Mouse (Mus musculus): ENCODE results near the gene Cfap65. TPM values are rescaled to one million over a fixed set of nuclear protein-coding genes. Genes with fewer than 3 reads are reported as not detected.

Gene Cfap65
- total RNA-seq (2014; rRNA removed; ENCODE audit: low replicate concordance) (0.04 TPM in 1 of 2 replicates, not detected in the other), polyA plus RNA-seq (2015; fragmentation: Nextera tagmentation; extraction: Ambion mirVana) (0.05 TPM in 1 of 2 replicates, not detected in the other)

DNA sequence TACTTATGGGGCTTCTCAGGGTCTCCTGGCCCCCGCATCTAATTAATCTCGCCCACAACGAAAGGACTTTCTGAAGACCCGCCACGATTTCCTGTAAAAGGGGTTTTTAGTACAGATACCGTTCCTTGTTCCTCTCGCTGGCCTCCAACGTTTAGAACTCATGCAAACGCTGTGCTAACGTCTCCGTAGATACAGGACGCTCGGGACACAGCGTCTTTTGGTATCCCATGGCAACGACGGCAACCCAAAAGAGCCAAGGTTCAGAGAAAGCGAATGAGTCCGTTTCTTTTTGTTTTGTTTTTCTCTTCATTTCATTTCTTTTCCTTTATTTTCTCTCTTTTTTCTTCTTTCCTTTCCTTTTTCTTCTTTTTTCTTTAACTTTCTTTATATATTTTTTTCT is at the start of gene Cfap65:
Gene Cfap65, minus strand, starts transcription at position 198 of the 400 bp plus-strand sequence.
- H3K4me3 ChIP-seq (ENCODE audit: low read depth, low read length): no peak within 1 kb of the TSS
- WGBS: 4% methylated on average over 18 of the region's 18 CpGs

DNA sequence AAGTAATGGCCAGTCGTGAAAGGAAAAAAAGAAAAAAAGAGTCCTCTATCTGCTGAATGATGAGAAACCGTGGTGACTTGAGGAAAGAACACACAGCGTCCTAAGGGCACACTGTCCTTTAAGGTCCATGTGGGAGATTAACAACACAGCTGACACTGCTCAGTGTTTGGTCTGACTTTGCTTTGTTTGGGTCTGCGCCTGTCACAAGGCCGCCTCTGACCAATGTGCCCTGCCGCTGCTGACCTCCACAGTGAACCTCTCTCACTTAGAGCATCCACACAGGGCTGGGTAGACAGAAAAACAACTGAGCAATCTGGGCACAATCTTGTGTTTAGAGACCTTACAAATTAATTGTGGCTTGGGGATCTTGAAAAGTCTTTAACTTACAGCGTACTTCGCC is 41.6 kb upstream of the Cfap65 start:
- ATAC-seq (ENCODE audit: insufficient read depth, low read depth) (no peak), DNase-seq (ENCODE audit: low spot score) (no peak)
- Histone ChIP-seq H3K4me3 (ENCODE audit: low read depth, low read length) (no peak overlapping the region), H3K36me3 (replicated peaks; ENCODE audit: control insufficient read depth, insufficient read depth, low read length) (no peaks in the 10 kb centered on the region), H3K9me3 (replicated peaks; ENCODE audit: control insufficient read depth, low read length) (no peaks in the 10 kb centered on the region), H3K27ac (ENCODE audit: low read depth) (no peak overlapping the region), H3K27me3 (ENCODE audit: control insufficient read depth, insufficient read depth, low read length) (no peaks in the 10 kb centered on the region), H3K4me1 (ENCODE audit: control insufficient read depth, insufficient read depth) (no peaks in the 10 kb centered on the region), H3K4me2 (ENCODE audit: low read depth, low read length) (no peak overlapping the region), H3K9ac (replicated peaks; ENCODE audit: low read depth, low read length) (no peak overlapping the region)
- 78% methylated on average over 8 of the region's 8 CpGs for WGBS
- TF ChIP-seq CTCF (IDR thresholded peaks at IDR 0.05; ENCODE audit: low read depth) (no peak), EP300 (IDR thresholded peaks at IDR 0.05; ENCODE audit: low read depth) (no peak)

More for the DNA sequence above, at the start of gene Cfap65:
- H3K4me2 ChIP-seq (ENCODE audit: low read depth, low read length): no peak within 1 kb of the TSS
- no peak for ATAC-seq (ENCODE audit: insufficient read depth, low read depth)
- no peak within 1 kb of the TSS for H3K9ac ChIP-seq (replicated peaks; ENCODE audit: low read depth, low read length)
- H3K9me3 ChIP-seq (replicated peaks; ENCODE audit: control insufficient read depth, low read length): no peaks in the 10 kb centered on the region
- TF ChIP-seq EP300 (IDR thresholded peaks at IDR 0.05; ENCODE audit: low read depth) (no peak), CTCF (IDR thresholded peaks at IDR 0.05; ENCODE audit: low read depth) (no peak)
- H3K4me1 ChIP-seq (ENCODE audit: control insufficient read depth, insufficient read depth): no peaks in the 10 kb centered on the region
- H3K27me3 ChIP-seq (ENCODE audit: control insufficient read depth, insufficient read depth, low read length): peaks cover 38% of the 10 kb centered on the region
- no peak within 1 kb of the TSS for H3K27ac ChIP-seq (ENCODE audit: low read depth)
- no peak for DNase-seq (ENCODE audit: low spot score)
- H3K36me3 ChIP-seq (replicated peaks; ENCODE audit: control insufficient read depth, insufficient read depth, low read length): no peaks in the 10 kb centered on the region

GRCm38 (mm10) chr1:74975936-74976335 is 40.5 kb upstream of the Cfap65 start:
- DNase-seq (ENCODE audit: low spot score): no peak
- Histone ChIP-seq H3K9me3 (replicated peaks; ENCODE audit: control insufficient read depth, low read length) (no peaks in the 10 kb centered on the region), H3K9ac (replicated peaks; ENCODE audit: low read depth, low read length) (no peak overlapping the region), H3K27me3 (ENCODE audit: control insufficient read depth, insufficient read depth, low read length) (no peaks in the 10 kb centered on the region), H3K27ac (ENCODE audit: low read depth) (no peak overlapping the region), H3K4me2 (ENCODE audit: low read depth, low read length) (no peak overlapping the region), H3K4me1 (ENCODE audit: control insufficient read depth, insufficient read depth) (no peaks in the 10 kb centered on the region), H3K36me3 (replicated peaks; ENCODE audit: control insufficient read depth, insufficient read depth, low read length) (no peaks in the 10 kb centered on the region), H3K4me3 (ENCODE audit: low read depth, low read length) (no peak overlapping the region)
- WGBS: 88% methylated on average over 1 of the region's 1 CpGs
- ATAC-seq (ENCODE audit: insufficient read depth, low read depth): no peak
- TF ChIP-seq CTCF (IDR thresholded peaks at IDR 0.05; ENCODE audit: low read depth): no peak
- no peak for TF ChIP-seq EP300 (IDR thresholded peaks at IDR 0.05; ENCODE audit: low read depth)

- ATAC-seq (ENCODE audit: insufficient read depth, low read depth) (no peak), DNase-seq (ENCODE audit: low spot score) (no peak)
- H3K27me3 ChIP-seq (ENCODE audit: control insufficient read depth, insufficient read depth, low read length): no peaks in the 10 kb centered on the region
- H3K9ac ChIP-seq (replicated peaks; ENCODE audit: low read depth, low read length): no peak overlapping the region
- no peak overlapping the region for H3K27ac ChIP-seq (ENCODE audit: low read depth)
- H3K4me1 ChIP-seq (ENCODE audit: control insufficient read depth, insufficient read depth): no peaks in the 10 kb centered on the region
- no peaks in the 10 kb centered on the region for H3K36me3 ChIP-seq (replicated peaks; ENCODE audit: control insufficient read depth, insufficient read depth, low read length)
- TF ChIP-seq EP300 (IDR thresholded peaks at IDR 0.05; ENCODE audit: low read depth) (no peak), CTCF (IDR thresholded peaks at IDR 0.05; ENCODE audit: low read depth) (no peak)
- H3K4me3 ChIP-seq (ENCODE audit: low read depth, low read length): no peak overlapping the region
- H3K9me3 ChIP-seq (replicated peaks; ENCODE audit: control insufficient read depth, low read length): no peaks in the 10 kb centered on the region
- no peak overlapping the region for H3K4me2 ChIP-seq (ENCODE audit: low read depth, low read length)
- WGBS: 74% methylated on average over 6 of the region's 6 CpGs
Observed at GRCm38 (mm10) chr1:74973590-74973989, 38.2 kb upstream of the Cfap65 start.

DNA sequence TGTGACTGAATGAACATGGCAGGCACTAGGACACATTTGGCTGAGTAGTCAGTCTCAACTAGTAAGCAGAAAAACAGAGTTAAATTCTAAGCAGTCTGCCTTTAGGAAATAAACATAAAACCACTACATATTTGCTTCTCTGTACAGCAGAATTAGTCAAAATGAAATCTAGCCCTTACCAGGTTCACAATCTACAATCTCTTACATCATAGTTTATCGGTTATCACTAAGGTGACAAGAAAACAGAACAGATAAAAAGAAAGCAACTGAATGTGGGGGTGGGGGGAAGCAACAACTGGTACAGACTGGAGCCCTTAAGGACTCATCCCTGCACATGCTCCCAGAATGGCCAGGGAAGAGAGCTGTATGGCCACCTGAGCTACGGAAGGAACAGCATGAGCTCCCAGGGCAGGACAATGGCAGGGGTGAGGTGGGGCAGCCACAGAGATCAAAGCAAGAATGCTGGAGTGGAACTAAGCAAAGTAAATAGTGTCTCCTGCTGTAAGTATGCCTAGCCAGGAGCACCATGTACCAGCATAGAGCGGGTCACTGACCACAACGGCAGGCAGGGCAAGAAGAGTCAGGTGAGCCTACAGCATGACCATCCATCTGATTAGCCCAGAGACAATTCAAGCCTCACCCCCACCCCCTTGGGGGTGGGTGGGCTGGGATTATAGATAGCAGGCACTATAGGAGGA is 36.1 kb upstream of the Cfap65 start:
- Histone ChIP-seq H3K27me3 (ENCODE audit: control insufficient read depth, insufficient read depth, low read length) (no peaks in the 10 kb centered on the region), H3K4me3 (ENCODE audit: low read depth, low read length) (no peak overlapping the region), H3K4me1 (ENCODE audit: control insufficient read depth, insufficient read depth) (no peaks in the 10 kb centered on the region), H3K27ac (ENCODE audit: low read depth) (no peak overlapping the region), H3K36me3 (replicated peaks; ENCODE audit: control insufficient read depth, insufficient read depth, low read length) (no peaks in the 10 kb centered on the region), H3K4me2 (ENCODE audit: low read depth, low read length) (no peak overlapping the region), H3K9me3 (replicated peaks; ENCODE audit: control insufficient read depth, low read length) (no peaks in the 10 kb centered on the region), H3K9ac (replicated peaks; ENCODE audit: low read depth, low read length) (no peak overlapping the region)
- DNase-seq (ENCODE audit: low spot score): no peak
- 68% methylated on average over 4 of the region's 4 CpGs for WGBS
- ATAC-seq (ENCODE audit: insufficient read depth, low read depth): no peak
- TF ChIP-seq EP300 (IDR thresholded peaks at IDR 0.05; ENCODE audit: low read depth) (no peak), CTCF (IDR thresholded peaks at IDR 0.05; ENCODE audit: low read depth) (no peak)

All from heart, postnatal 0 days (tissue).